Mouse (Mus musculus): ENCODE results near the gene Abat. TPM values are rescaled to one million over a fixed set of nuclear protein-coding genes. Genes with fewer than 3 reads are reported as not detected.

Gene Abat
- total RNA-seq, 1 experiment, result 4.3 TPM

GRCm38 (mm10) chr16:8643855-8644254 is 130.6 kb downstream of the Abat start:
- Histone ChIP-seq H3K4me3 (ENCODE audit: insufficient read depth in 1 of 2, low read depth in 1 of 2, low read length in 2 of 2, poor library complexity in 1 of 2, severe bottlenecking in 1 of 2) (no peak overlapping the region), H3K9ac (ENCODE audit: insufficient read depth, low read depth, low read length, poor library complexity, severe bottlenecking) (no peak overlapping the region), H3K36me3 (ENCODE audit: control insufficient read depth, insufficient read depth, low read length, poor library complexity, severe bottlenecking) (peaks cover 36% of the 10 kb centered on the region), H3K27ac (ENCODE audit: insufficient read depth, low read depth, low read length, poor library complexity, severe bottlenecking) (no peak overlapping the region), H3K4me1 (ENCODE audit: control insufficient read depth in 2 of 2, insufficient read depth in 2 of 2, low read length in 2 of 2, poor library complexity in 1 of 2) (0 out of 4 replicates have a peak, but pooled peaks cover 0 to 2% of the 10 kb centered on the region in 2 experiments), H3K9me3 (ENCODE audit: control insufficient read depth, insufficient read depth, low read depth, low read length) (no peaks in the 10 kb centered on the region)
- TF ChIP-seq ZC3H11A (IDR thresholded peaks at IDR 0.05; ENCODE audit: borderline replicate concordance, low read depth, low read length) (peak; percentile 30; the same call in 1 of the 2 replicates), ZNF384 (IDR thresholded peaks at IDR 0.05; ENCODE audit: low read depth, low read length) (no peak)
- DNase-seq (ENCODE audit: low read depth, low spot score), result no peak
- in situ Hi-C loops (cut with MboI; ENCODE audit: low sequenced_read_pairs in 2 of 2, unreplicated experiment in 2 of 2), result no loop called here

- no peaks in the 10 kb centered on the region for H3K4me1 ChIP-seq (ENCODE audit: control insufficient read depth in 2 of 2, insufficient read depth in 2 of 2, low read length in 2 of 2, poor library complexity in 1 of 2)
- no peak overlapping the region for H3K9ac ChIP-seq (ENCODE audit: insufficient read depth, low read depth, low read length, poor library complexity, severe bottlenecking)
- TF ChIP-seq HCFC1 (IDR thresholded peaks at IDR 0.05; ENCODE audit: borderline replicate concordance, insufficient read depth, low read length) (no peak), MAFK (IDR thresholded peaks at IDR 0.05; ENCODE audit: insufficient read depth, low read depth, low read length) (no peak), CHD2 (IDR thresholded peaks at IDR 0.05; ENCODE audit: low read depth, low read length) (no peak)
- peaks cover 40% of the 10 kb centered on the region for H3K36me3 ChIP-seq (ENCODE audit: control insufficient read depth, insufficient read depth, low read length, poor library complexity, severe bottlenecking)
- DNase-seq (ENCODE audit: low read depth, low spot score), result no peak
- no peaks in the 10 kb centered on the region for H3K9me3 ChIP-seq (ENCODE audit: control insufficient read depth, insufficient read depth, low read depth, low read length)
- H3K4me3 ChIP-seq (ENCODE audit: insufficient read depth in 1 of 2, low read depth in 1 of 2, low read length in 2 of 2, poor library complexity in 1 of 2, severe bottlenecking in 1 of 2), result no peak overlapping the region
- in situ Hi-C loops (cut with MboI; ENCODE audit: low sequenced_read_pairs in 2 of 2, unreplicated experiment in 2 of 2), result no loop called here
- H3K27ac ChIP-seq (ENCODE audit: insufficient read depth, low read depth, low read length, poor library complexity, severe bottlenecking), result no peak overlapping the region
These were observed 132.3 kb downstream of the Abat start for GRCm38 (mm10) chr16:8645546-8645945.

- peaks cover 46% of the 10 kb centered on the region for H3K36me3 ChIP-seq (ENCODE audit: control insufficient read depth, insufficient read depth, low read length, poor library complexity, severe bottlenecking)
- in situ Hi-C loops (cut with MboI; ENCODE audit: low sequenced_read_pairs in 2 of 2, unreplicated experiment in 2 of 2), result no loop called here
These were observed 136.8 kb downstream of the Abat start for GRCm38 (mm10) chr16:8650007-8650406.

GRCm38 (mm10) chr16:8655108-8655507 is 141.9 kb downstream of the Abat start:
- no peak for DNase-seq (ENCODE audit: low read depth, low spot score)
- H3K9me3 ChIP-seq (ENCODE audit: control insufficient read depth, insufficient read depth, low read depth, low read length), result no peaks in the 10 kb centered on the region
- in situ Hi-C loops (cut with MboI; ENCODE audit: low sequenced_read_pairs in 2 of 2, unreplicated experiment in 2 of 2), result no loop called here
- no peak overlapping the region for H3K9ac ChIP-seq (ENCODE audit: insufficient read depth, low read depth, low read length, poor library complexity, severe bottlenecking)
- peaks cover 28% of the 10 kb centered on the region for H3K36me3 ChIP-seq (ENCODE audit: control insufficient read depth, insufficient read depth, low read length, poor library complexity, severe bottlenecking)
- no peak overlapping the region for H3K4me3 ChIP-seq (ENCODE audit: insufficient read depth in 1 of 2, low read depth in 1 of 2, low read length in 2 of 2, poor library complexity in 1 of 2, severe bottlenecking in 1 of 2)
- TF ChIP-seq MAFK (IDR thresholded peaks at IDR 0.05; ENCODE audit: insufficient read depth, low read depth, low read length), result no peak
- TF ChIP-seq HCFC1 (IDR thresholded peaks at IDR 0.05; ENCODE audit: borderline replicate concordance, insufficient read depth, low read length), result no peak
- TF ChIP-seq ZNF384 (IDR thresholded peaks at IDR 0.05; ENCODE audit: low read depth, low read length), result no peak
- no peak for TF ChIP-seq ZC3H11A (IDR thresholded peaks at IDR 0.05; ENCODE audit: borderline replicate concordance, low read depth, low read length)
- TF ChIP-seq CHD2 (IDR thresholded peaks at IDR 0.05; ENCODE audit: low read depth, low read length), result no peak
- peaks cover 5 to 24% of the 10 kb centered on the region in 2 experiments; a peak in 3 of 4 replicates for H3K4me1 ChIP-seq (ENCODE audit: control insufficient read depth in 2 of 2, insufficient read depth in 2 of 2, low read length in 2 of 2, poor library complexity in 1 of 2)
- H3K27ac ChIP-seq (ENCODE audit: insufficient read depth, low read depth, low read length, poor library complexity, severe bottlenecking), result no peak overlapping the region

More at GRCm38 (mm10) chr16:8650007-8650406, 136.8 kb downstream of the Abat start:
- no peak for DNase-seq (ENCODE audit: low read depth, low spot score)
- TF ChIP-seq CHD2 (IDR thresholded peaks at IDR 0.05; ENCODE audit: low read depth, low read length) (no peak), HCFC1 (IDR thresholded peaks at IDR 0.05; ENCODE audit: borderline replicate concordance, insufficient read depth, low read length) (no peak), ZC3H11A (IDR thresholded peaks at IDR 0.05; ENCODE audit: borderline replicate concordance, low read depth, low read length) (no peak), MAFK (IDR thresholded peaks at IDR 0.05; ENCODE audit: insufficient read depth, low read depth, low read length) (no peak), ZNF384 (IDR thresholded peaks at IDR 0.05; ENCODE audit: low read depth, low read length) (no peak)
- Histone ChIP-seq H3K4me3 (ENCODE audit: insufficient read depth in 1 of 2, low read depth in 1 of 2, low read length in 2 of 2, poor library complexity in 1 of 2, severe bottlenecking in 1 of 2) (no peak overlapping the region), H3K9me3 (ENCODE audit: control insufficient read depth, insufficient read depth, low read depth, low read length) (no peaks in the 10 kb centered on the region), H3K27ac (ENCODE audit: insufficient read depth, low read depth, low read length, poor library complexity, severe bottlenecking) (no peak overlapping the region), H3K9ac (ENCODE audit: insufficient read depth, low read depth, low read length, poor library complexity, severe bottlenecking) (no peak overlapping the region), H3K4me1 (ENCODE audit: control insufficient read depth in 2 of 2, insufficient read depth in 2 of 2, low read length in 2 of 2, poor library complexity in 1 of 2) (peaks cover 1 to 4% of the 10 kb centered on the region in 2 experiments; a peak in 2 of 4 replicates)

GRCm38 (mm10) chr16:8655599-8655998 is 142.4 kb downstream of the Abat start:
- H3K4me3 ChIP-seq (ENCODE audit: insufficient read depth in 1 of 2, low read depth in 1 of 2, low read length in 2 of 2, poor library complexity in 1 of 2, severe bottlenecking in 1 of 2), result no peak overlapping the region
- TF ChIP-seq MAFK (IDR thresholded peaks at IDR 0.05; ENCODE audit: insufficient read depth, low read depth, low read length) (no peak), HCFC1 (IDR thresholded peaks at IDR 0.05; ENCODE audit: borderline replicate concordance, insufficient read depth, low read length) (no peak), CHD2 (IDR thresholded peaks at IDR 0.05; ENCODE audit: low read depth, low read length) (no peak), ZC3H11A (IDR thresholded peaks at IDR 0.05; ENCODE audit: borderline replicate concordance, low read depth, low read length) (no peak), ZNF384 (IDR thresholded peaks at IDR 0.05; ENCODE audit: low read depth, low read length) (no peak)
- no peak overlapping the region for H3K9ac ChIP-seq (ENCODE audit: insufficient read depth, low read depth, low read length, poor library complexity, severe bottlenecking)
- in situ Hi-C loops (cut with MboI; ENCODE audit: low sequenced_read_pairs in 2 of 2, unreplicated experiment in 2 of 2), result no loop called here
- H3K36me3 ChIP-seq (ENCODE audit: control insufficient read depth, insufficient read depth, low read length, poor library complexity, severe bottlenecking), result peaks cover 31% of the 10 kb centered on the region
- H3K27ac ChIP-seq (ENCODE audit: insufficient read depth, low read depth, low read length, poor library complexity, severe bottlenecking), result no peak overlapping the region
- H3K4me1 ChIP-seq (ENCODE audit: control insufficient read depth in 2 of 2, insufficient read depth in 2 of 2, low read length in 2 of 2, poor library complexity in 1 of 2), result peaks cover 5 to 27% of the 10 kb centered on the region in 2 experiments; a peak in 3 of 4 replicates
- DNase-seq (ENCODE audit: low read depth, low spot score), result no peak
- no peaks in the 10 kb centered on the region for H3K9me3 ChIP-seq (ENCODE audit: control insufficient read depth, insufficient read depth, low read depth, low read length)
